8 mouse cellular contexts compared by ENCODE assay signal in genomic region chr5:142630224-142630623, GRCm38 (mm10). TPM values are rescaled to one million over a fixed set of nuclear protein-coding genes. Genes with fewer than 3 reads are reported as not detected.
A peak's percentile ranks its signal among the peaks of the same experiment; 100 is the strongest.
DNase-seq lines count a peak whose midpoint lies in the region; ATAC-seq lines count a peak whose summit lies in the region.

No protein-coding gene starts in this region.

- H3K9me3 ChIP-seq in kidney, embryonic 16.5 days (ENCODE audit: low read length): no peaks in the 10 kb centered on the region
- H3K9me3 ChIP-seq in midbrain, embryonic 13.5 days: no peaks in the 10 kb centered on the region

- H3K4me1 ChIP-seq in kidney, embryonic 16.5 days (ENCODE audit: insufficient read depth, low read length): peaks cover 13% of the 10 kb centered on the region
- peaks cover 22% of the 10 kb centered on the region for H3K4me1 ChIP-seq in midbrain, embryonic 13.5 days (replicated peaks)

- H3K9ac ChIP-seq in kidney, embryonic 16.5 days (replicated peaks; ENCODE audit: low read length): peak overlapping the region; percentile 89
- peak overlapping the region; percentile 93 for H3K9ac ChIP-seq in midbrain, embryonic 13.5 days (replicated peaks)

- DNase-seq in embryo, embryonic 10.5 days (ENCODE audit: low spot score): peak; percentile 13
- no peak for DNase-seq in embryo, embryonic 10 days (ENCODE audit: low spot score)
- peak; percentile 54 for DNase-seq in Muller cell, postnatal 12 days (ENCODE audit: inconsistent ontology term)
- DNase-seq in urinary bladder, postnatal 4 days (ENCODE audit: low spot score in 2 of 2): no peak
- DNase-seq in ovary, postnatal 10 days (ENCODE audit: low spot score): no peak

- no peak overlapping the region; the same call in 1 of the 2 replicates for H3K27ac ChIP-seq in kidney, embryonic 16.5 days (ENCODE audit: low read length)
- H3K27ac ChIP-seq in midbrain, embryonic 13.5 days: peak overlapping the region; percentile 80; the same call in 1 of the 2 replicates

- H3K4me2 ChIP-seq in kidney, embryonic 16.5 days (replicated peaks; ENCODE audit: low read depth, low read length): peak overlapping the region; percentile 61
- peak overlapping the region; percentile 78 for H3K4me2 ChIP-seq in midbrain, embryonic 13.5 days (replicated peaks)

- peak overlapping the region; percentile 82 for H3K4me3 ChIP-seq in kidney, embryonic 16.5 days (ENCODE audit: low read length)
- H3K4me3 ChIP-seq in midbrain, embryonic 13.5 days (replicated peaks): peak overlapping the region; percentile 93

- 6% methylated on average over 6 of the region's 6 CpGs for WGBS in kidney, embryonic 16.5 days
- WGBS in midbrain, embryonic 13.5 days: 8% methylated on average over 6 of the region's 6 CpGs

- H3K36me3 ChIP-seq in kidney, embryonic 16.5 days (ENCODE audit: insufficient read depth, low read length): peaks cover 11% of the 10 kb centered on the region; the same call in 1 of the 2 replicates
- peaks cover 23% of the 10 kb centered on the region for H3K36me3 ChIP-seq in midbrain, embryonic 13.5 days

- peak; percentile 63 for ATAC-seq in granulocyte monocyte progenitor cell, adult 5-6 weeks (replicated peaks; ENCODE audit: poor library complexity, severe bottlenecking)
- no peak for ATAC-seq in kidney, embryonic 16.5 days (ENCODE audit: low FRiP score, low TSS enrichment)
- ATAC-seq in midbrain, embryonic 13.5 days: no peak

- H3K27me3 ChIP-seq in kidney, embryonic 16.5 days (ENCODE audit: insufficient read depth, low read length): no peaks in the 10 kb centered on the region
- no peaks in the 10 kb centered on the region for H3K27me3 ChIP-seq in midbrain, embryonic 13.5 days

RNA-seq across cellular contexts. Expression of gene Wipi2, which starts 2.7 kb away (rescaled TPM):
- total RNA-seq in granulocyte monocyte progenitor cell, adult 5-6 weeks (2014; fragmentation: Nextera tagmentation): 24.9 and 27.4 TPM in 2 replicates
- total RNA-seq in granulocyte monocyte progenitor cell, adult 5-6 weeks (2017): 36.2 and 36.3 TPM in 2 replicates
- 51.6 TPM in 2 replicates for polyA plus RNA-seq in kidney, embryonic 16.5 days (2015; fragmentation: Nextera tagmentation; extraction: Ambion mirVana)
- polyA plus RNA-seq in midbrain, embryonic 13.5 days (2015; fragmentation: Nextera tagmentation; extraction: Ambion mirVana): 46.8 and 51.2 TPM in 2 replicates

RNA-seq across cellular contexts. Expression of gene Mmd2, which starts 21.6 kb away (rescaled TPM):
- not detected in 2 replicates for total RNA-seq in granulocyte monocyte progenitor cell, adult 5-6 weeks (2014; fragmentation: Nextera tagmentation)
- not detected in 2 replicates for total RNA-seq in granulocyte monocyte progenitor cell, adult 5-6 weeks (2017)
- polyA plus RNA-seq in kidney, embryonic 16.5 days (2015; fragmentation: Nextera tagmentation; extraction: Ambion mirVana): 0.63 and 0.64 TPM in 2 replicates
- polyA plus RNA-seq in midbrain, embryonic 13.5 days (2015; fragmentation: Nextera tagmentation; extraction: Ambion mirVana): 22.0 and 25.0 TPM in 2 replicates

Comparison
In these comparisons a context has a peak if more than half of its experiments do, and no peak if none do; other contexts are left out.
1. DNase-seq: peak in embryo, embryonic 10.5 days (single experiment) and Muller cell, postnatal 12 days (single experiment); none in embryo, embryonic 10 days (single experiment), urinary bladder, postnatal 4 days (0 of 2) and ovary, postnatal 10 days (single experiment).
2. RNA of gene Mmd2, which starts 21.6 kb away (polyA plus RNA-seq): 22.0 to 25.0 TPM in midbrain, embryonic 13.5 days; 0.63 to 0.64 TPM in kidney, embryonic 16.5 days; every median in the first group is over 10 times any median in the second.